Mouse (Mus musculus): Measurements from ENCODE around the gene Ccl21a.
"Not testable (repeated sequence)": the region's sequence is repeated elsewhere in the genome, so short reads cannot be mapped to it uniquely, and the experiment has no call there.

Gene Ccl21a

DNA sequence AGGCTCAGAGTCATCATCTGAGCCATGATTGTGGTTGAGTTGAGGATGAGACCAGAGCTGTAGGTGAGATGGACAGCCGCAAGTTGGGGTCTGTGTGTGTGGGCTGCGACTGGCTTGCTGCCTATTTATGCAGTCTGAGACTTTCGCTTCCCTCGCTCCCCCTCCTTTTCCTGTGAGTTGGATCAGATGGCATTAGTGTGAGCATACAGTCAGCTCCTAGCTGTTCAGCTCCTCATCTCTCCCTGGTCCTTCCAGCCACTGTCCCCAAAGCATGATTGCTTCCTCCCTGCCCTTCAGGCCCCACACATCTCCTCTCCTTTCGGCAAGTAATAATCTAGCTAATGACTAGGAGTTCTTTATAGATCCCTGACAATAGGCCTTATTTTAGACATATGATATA, at the start of gene Ccl21a:
Ccl21a (minus strand) TSS at position 101 of the 400 bp plus-strand sequence.
- in situ Hi-C loops (cut with MseI, MboI), result not testable (repeated sequence)

DNA sequence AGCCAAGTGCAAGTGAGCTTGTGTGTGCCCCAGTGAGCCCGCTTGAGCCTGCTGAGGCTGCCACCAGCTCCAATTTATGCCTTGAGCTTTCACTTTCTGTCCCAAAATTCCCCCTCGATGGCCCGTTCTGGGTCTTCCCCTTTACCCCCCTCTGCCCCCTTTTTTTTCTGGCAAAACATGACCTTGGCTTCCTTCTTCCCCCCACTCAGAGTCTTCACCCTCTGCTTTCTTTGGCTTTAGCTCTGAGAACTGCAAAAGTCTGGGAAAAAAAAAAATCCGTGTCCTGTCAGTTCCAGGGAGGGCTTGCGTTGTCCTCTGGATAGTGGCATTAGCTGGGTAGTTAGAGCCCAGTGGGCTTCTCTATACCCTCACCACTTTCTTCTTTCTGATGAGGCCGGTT, 17.3 kb downstream of the Ccl21a start, which contains the start of gene Ccl19:
Ccl19 (minus strand) TSS at position 101 of the 400 bp plus-strand sequence.
- in situ Hi-C loops (cut with MseI, MboI), result not testable (repeated sequence)

DNA sequence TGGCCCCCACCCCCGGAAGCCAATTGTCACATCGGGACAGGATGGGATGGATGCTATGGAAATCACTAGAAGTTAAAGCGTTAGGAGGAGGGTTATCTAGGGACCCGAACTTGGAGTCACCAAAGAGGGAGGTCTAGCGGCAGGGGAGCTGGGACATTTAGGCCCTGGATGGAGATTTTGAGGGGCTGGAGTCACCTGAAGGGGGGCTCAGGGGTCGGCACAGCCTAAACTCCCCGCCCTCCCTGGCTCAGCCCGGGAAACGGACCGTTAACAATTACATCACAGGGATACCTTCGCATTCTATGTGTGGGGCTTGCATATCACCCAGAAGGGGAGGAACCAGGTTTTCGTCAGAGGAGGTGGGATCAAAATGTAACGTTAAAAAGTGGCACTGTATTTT, 38.5 kb downstream of the Ccl21a start, which contains the start of gene 4930578G10Rik:
4930578G10Rik (plus strand) TSS at position 301 of the 400 bp plus-strand sequence.
- in situ Hi-C loops (cut with MseI, MboI), result not testable (repeated sequence)

All from mouse trophoblast stem cell (cell line).